Mouse (Mus musculus): ENCODE data around the gene Prrc2a.

GRCm38 (mm10) chr17:35158850-35159593 is 5.7 kb downstream of the Prrc2a start:
- TF ChIP-seq POLR2A (IDR thresholded peaks at IDR 0.05; ENCODE audit: insufficient read depth, low read depth, low read length): no peak
- no peak for TF ChIP-seq CTCF (IDR thresholded peaks at IDR 0.05; ENCODE audit: insufficient read depth, low read depth, low read length)
